Mouse (Mus musculus) c-Kit-negative CD71-positive TER-119-positive erythroid progenitor cells, embryonic 14.5 days (primary cell): Measurements from ENCODE around the gene 0610009B22Rik.

Experiments
- DNase-seq: peaks from one replicate; pipeline ENCODE4 v3.0.0-alpha.2; 2013; ENCODE audit warnings: low read depth, low spot score

The 0610009B22Rik gene

DNA sequence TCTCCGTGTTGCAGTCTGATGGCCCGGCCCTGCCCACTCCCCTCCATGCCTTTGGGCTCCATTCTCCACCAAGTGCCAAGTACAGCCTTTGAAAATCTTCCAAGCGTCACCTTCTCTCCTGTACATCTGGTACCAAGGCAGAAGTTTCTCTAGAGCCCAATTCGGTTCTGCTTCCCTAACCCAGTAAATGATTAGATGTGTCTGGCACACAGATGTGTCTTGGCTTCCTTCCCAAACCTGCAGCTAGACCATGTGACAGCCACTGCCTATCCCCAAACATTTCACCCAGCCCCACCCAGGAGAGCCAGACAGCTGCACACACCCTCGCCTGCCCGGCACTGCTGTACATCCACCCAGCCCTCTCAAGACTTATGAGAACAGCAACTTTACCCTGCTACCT is 30.0 kb downstream of the 0610009B22Rik start:
- no peak for DNase-seq

DNA sequence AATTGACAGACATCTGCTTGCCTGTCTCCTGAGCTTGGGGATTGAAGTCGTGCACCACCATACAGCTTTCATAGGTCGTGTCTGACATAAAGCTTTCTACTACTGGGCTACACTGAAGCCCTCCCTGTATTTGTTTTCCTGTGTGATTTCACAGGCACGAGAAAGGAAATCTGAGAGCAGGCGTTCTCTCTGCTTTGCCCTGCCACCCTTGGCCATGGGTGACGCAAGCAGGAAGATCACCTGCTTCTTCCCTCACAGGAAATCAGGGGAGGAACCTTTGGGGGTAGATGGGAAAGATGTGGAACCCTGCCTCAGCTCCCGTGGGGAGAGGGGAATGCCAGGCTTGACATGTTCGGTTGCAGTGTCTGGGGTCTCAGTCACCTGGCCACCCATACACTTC is 30.4 kb downstream of the 0610009B22Rik start:
- no peak for DNase-seq

DNA sequence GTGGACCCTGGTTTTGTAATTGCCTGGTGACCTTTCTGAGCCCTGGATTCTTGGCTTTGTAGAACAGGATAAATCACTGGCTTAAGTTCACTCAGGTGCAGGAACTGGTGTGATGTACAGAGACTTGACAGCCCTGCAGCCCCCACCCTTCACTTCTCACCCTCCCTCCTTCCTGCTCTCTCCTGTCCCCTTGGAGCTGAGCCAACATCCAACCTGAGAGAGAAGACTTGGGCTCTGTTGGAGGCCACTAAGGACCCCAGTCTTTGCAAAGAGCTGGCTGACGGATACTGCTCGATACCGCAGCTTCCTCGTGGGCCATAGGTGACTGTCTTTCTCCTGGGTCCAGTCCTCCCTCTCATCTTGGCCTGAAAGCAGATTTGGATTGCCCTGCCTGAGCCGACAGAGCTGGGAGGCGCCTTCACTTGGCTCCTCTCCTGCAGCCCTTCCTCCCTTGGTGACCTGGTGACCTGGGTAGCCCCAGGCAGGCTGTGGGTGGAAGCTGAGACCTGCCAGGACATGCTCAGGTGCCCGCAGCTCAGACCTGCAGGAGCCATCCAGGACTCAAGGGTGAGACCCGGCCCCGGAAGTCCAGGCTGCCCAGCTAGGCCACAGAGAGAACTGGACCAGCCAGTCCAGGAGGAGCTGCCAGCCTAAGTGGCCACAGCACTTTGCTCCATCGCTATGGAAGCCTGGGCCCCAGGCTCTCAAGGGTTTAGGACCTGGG is 31.7 kb downstream of the 0610009B22Rik start:
- DNase-seq, result no peak

DNA sequence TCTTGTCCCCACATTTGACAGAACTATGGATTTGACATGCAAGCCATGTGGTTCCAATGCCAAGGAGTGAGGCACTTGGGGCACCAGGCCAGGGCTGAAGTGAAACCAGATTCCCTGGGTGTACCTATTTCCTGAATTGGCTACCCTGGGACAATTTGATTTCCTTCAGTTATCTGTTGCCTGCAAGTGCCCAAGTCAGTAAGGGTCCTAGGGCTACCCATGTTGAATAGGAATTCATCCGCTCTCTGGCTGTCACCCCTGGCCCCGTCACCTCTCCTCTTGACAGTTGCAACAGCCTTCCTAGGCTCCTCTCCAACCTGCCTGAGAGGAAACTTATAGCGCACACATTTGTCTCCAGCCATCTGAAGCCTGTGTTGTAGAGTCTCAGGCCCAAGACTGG is 33.8 kb downstream of the 0610009B22Rik start:
- no peak for DNase-seq

DNA sequence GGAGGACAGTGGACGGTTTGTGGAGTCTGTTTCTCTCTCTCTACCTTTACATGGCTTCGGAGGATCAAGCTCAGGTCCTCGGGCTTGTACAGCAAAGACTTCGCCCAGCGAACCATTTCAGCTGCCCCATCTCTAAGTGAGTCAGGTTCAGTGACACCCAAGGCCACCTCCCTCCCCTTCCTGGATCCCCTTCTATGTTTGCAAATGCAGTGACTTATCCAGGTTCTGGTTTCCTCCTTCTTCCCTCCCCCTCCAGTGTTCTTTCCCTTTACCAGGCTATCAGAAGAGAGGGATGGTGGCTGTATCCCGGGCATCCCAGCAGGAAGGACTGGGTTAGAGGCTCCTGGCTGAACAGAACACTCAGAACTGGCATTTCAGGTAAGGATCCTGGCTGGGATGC is 34.9 kb downstream of the 0610009B22Rik start:
- no peak for DNase-seq

DNA sequence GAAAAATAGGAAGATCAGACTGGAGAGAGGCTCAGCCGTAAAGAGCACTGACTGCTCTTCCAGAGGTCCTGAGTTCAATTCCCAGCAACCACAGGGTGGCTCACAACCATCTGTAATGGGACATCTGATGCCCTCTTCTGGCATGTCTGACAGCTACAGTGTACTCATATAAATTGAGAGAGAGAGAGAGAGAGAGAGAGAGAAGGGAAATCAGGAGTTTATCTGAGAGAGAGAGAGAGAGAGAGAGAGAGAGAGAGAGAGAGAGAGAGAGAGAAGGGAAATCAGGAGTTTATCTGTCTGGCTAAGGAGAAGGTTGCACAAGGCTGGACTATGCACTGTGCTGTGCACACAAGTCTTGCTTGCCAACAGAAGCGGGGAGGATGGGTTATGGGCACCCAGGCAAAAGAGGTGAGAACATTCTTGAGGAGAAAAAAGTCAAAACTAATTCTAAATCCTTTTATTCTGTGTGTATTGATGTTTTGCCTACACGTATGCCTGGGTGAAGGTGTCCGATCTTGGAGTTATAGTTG is 35.7 kb downstream of the 0610009B22Rik start:
- DNase-seq, result no peak

DNA sequence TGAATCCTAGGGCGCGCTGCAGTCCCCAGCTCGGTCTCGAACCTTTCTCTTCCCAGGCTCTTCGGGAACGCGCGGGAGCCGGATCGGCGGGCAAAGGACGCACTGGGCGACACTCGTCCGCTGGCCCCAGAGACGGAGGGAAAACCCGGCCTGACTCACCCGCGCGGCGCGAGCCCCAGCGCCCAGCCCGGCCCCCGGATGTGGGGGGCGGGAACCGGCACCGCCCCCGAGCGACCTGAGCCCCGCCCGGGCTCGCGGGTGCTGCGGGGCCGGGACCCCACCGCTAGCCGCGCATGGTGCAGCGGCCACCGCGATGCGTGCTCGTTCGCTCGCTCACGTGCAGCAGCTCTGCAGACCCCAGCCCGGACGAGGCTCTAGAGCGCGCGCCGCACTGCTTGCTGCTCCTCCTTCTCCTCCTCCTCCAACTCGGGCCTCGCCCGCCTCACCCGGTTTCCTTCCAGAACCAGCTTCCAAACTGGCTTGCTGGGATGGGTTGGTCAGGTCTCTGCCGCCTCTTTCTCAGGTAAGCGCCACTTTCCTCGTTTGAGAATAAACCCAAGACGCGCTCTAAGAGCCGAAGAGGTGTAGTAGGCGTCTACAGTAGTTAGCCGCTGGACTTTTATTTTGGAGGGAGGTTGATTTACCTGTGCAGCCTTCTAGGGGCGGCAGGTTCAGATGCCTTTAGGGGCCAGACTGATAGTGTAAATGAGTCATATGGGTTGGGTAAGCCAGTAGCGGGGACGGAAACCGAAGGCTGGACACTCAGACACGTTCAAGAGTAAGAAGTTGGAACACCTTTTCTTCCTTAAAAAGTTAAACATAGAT is 37.8 kb downstream of the 0610009B22Rik start, which contains the start of the genes N4bp3 and D930048N14Rik:
TSS of gene N4bp3 (minus strand) at position 152 of the 825 bp plus-strand sequence.
TSS of gene D930048N14Rik (plus strand) at position 264 of the 825 bp plus-strand sequence.
- DNase-seq, result no peak

DNA sequence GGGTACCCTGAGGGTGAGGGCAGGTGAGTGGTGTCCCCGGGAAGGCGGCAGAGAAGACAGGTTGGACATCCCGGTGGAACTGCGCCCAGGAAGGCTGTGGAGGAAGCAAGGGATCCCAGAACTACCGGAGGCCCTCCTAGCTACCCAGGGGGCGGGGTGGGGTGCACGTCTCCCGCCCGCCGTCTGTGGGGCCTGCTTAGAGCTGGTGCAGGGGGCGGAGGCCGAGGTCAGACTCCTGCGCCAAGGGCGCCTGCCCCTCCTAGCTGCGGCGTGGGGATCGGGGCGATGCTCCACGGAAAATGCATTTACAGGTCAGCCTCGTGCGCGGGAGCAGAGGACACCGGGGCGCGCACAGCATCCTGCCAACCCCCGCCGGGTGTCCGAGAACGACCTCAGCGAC is 38.4 kb downstream of the 0610009B22Rik start:
- DNase-seq, result no peak

DNA sequence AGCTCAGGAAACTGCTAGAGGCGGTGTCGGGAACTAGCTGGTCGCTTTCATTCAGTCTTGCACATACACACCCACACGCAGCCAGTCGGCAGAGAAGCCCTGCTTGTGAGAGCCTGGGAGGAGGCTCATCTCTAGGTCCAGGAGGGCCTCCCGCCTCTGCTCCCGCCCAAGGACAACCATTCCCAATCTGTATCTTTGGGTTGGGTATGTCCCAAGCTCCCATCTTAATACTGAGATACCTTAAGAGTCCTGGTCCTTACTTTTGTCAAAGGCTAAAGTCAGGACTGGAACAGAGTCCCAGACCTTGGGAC is 38.8 kb downstream of the 0610009B22Rik start:
- no peak for DNase-seq

DNA sequence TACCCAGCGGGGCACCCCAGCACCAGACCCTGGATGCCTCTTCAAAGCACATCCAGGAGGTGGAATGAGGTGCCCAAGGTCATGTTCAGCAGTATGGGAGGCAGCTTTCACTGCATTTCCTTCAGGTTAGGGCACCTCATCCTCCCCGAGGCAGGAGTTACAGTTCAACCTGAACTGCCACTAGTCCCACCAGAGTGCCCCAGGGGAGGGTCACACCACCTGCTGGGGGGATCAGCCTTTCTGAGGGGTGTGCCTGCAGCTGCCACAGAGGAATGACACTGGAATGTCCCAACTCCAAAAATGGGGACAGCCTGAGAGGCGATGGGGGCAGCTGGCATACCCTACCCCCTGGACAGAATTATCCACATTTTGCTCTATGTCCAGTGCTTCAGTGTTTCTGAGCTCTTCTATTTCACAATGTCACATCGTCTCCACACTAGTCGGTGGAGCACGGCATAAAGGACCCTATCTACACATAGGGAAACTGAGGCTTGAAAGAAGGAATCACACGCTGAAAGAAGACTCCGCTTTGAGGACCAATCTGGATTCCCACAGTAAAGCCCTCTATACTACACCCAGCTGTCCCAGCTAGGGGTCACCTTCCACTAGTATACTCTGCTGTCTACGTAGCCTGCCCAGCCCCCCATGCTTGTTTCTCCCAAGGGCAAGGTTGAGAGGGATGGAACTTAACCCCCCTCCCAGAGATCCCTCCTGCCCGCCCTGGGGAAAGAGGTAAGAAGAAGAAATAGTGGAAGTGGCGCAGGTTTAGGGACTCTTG is 39.4 kb downstream of the 0610009B22Rik start:
- DNase-seq, result no peak

DNA sequence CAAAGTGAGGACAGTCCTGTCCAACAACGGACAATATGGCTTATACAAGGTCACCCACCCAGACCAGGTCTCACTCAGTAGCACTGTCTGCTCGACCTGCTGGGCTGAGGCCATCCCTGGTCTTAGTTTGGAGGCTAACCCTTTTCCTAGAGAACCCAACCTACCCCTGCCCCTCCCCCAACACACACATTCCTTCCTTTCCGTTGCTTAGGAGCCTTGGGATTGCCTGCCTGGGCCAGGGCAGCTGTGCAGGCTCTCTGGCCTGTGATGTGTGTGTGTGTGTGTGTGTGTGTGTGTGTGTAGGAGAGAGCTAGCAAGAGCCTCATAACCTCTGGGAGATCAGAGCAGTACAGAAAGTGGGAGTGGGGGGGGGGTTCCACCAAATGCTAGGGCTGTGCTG is 40.1 kb downstream of the 0610009B22Rik start:
- no peak for DNase-seq

DNA sequence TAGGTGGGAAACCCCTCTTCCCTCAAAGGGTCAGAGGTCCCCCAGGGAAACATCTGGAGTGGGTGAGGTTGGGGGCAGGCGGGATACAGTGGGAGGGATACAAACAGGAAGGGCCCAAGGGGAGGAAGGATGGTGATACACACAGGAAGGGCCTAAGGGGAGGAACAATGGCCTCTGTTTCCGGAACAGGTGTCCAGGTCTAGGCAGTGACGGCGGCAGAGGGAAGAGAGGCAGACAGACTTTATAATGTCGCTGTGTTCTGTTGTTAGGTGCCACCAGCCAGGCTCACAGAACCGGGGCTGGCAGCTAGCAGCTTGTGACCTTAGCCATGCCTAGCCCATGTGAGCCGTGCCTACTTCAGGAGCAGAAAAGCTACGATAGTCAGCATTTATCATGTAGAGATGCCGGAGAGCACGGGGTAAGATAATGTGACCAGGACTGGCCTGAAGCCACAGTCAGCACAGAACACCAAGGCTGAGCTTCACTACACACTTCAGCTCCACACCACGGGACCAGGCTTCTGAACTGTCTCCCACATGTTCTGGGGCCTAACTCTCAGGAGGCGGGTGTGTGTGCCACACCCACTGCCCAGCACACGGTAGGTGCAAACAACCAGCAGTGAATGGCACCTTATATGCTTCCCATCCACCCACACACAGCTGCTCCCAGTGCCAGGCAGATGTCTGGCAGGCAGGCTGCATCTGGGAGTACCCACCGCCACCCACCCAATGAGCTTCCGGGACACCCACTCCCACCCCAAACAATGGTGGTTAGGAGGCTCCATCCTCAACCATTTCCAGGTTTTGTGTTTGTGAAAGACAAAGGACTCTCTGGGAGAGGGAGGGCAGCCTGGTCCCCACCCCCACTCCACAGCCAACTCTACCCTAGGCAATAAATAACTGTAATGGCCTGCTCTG is 41.7 kb downstream of the 0610009B22Rik start:
- DNase-seq, result no peak

DNA sequence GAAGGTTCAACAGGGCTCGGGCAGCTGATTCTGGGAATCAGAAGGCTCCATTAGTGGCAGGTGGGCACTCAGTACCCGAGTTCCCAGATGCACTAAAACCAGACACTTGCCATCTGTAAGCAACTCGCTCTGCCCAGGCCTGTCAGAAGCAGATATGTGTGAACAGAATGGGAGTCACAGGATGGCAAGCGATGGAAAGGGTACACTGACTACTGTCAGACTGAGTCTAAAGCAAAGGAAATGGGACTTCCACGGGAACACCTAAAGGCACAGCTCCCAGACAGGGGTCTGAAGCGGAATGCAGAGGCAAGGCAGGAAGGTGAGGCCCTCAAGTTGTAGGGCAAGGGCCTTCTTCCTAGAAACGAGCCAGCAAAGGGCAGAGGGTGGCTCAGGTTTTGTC is 42.4 kb downstream of the 0610009B22Rik start:
- no peak for DNase-seq

DNA sequence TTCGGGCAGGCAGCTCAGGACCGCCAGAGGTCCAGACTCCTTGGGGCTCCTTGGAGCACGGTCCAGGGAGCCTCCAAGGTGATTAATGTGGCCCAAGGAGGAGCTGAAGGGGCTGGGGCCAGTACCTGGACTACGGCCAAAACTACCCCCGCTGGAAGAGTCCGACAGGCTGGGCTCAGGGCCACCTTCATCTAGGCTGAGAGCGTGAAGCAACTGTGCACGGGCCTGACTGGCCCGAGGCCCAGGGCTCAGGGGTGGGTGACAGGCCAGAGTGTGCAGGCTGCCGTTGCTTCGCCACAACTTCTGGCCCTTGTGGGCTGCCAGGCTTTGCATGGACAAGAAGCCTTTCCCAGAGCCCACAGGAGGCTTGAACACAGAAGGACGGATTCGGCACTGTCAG is 43.4 kb downstream of the 0610009B22Rik start:
- DNase-seq, result no peak

DNA sequence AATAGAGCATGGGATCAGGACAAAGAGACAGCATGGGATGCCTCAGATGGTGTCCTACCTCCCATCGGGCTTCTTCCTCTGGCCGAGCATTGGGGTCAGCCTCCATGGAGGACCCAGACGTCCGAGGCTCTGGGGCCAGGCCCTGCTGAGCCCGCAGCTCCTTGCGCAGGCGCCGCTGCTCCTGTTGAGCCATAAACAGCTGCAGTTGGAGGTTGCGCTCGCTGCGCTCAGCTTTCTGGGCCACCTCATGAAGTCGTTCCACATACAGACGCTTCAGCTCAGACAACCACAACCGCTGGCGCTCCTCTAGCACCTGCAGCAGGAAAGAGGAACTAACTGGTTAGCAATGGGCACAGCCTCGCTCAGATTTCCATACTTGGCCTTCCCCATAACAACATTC is 44.5 kb downstream of the 0610009B22Rik start:
- DNase-seq, result no peak

DNA sequence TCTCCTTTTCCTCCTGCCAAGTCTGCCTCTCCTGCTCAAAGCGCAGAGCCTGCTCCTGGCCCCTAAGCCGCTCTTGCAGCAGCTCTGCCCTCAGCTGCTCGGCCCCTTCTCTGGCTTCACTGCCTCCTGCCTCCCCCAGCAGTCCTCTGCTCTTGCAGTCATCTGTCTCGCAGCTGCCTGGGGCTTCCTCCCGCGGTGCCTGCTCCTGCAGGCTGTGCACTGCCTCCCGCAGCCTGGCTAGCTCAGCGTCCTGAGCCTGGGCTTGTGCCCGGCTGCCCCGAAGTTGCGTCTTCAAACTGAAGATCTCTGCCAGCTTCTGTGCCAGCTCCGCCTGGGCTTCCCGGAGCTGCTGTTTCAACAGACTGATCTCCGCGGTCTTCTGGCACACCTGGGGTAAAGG is 44.9 kb downstream of the 0610009B22Rik start:
- no peak for DNase-seq

DNA sequence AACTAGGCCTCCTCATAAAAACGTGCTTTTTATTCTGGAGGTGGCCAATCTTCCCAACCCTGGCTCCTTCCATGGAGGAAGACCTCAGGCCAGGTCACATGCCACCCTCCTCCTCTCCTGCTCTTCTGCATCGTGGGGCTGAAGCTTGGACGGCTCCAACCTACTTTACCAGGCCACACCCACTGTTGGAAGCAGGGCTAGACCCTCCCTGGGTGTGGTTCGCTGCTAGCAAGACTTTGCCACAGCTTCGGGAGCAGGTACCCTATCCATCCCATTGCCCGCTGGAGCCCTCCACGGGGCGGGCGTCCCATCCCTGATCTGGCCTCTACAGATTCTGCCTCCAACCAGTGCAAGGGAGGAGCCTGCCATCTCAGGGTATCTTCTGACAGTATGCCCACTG is 45.5 kb downstream of the 0610009B22Rik start:
- no peak for DNase-seq

DNA sequence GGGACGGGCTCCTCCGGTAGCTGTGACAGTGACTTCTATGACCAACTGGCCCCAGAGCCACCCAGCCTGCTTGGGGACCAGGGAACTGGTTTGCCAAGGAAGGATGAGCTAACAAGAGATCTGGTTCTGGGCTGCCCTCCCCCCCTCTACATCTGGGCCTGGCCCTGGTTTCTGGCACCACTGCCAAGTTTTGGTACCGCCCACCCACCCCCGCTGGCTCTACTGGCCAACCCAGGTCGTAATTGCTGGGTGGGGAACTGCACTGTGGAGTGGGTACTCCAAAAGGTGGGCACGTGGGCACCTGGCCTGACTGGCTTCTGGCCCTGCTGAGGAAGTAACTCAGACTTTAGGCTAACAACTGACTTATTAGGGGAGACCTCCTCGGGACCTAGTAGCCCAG is 47.9 kb downstream of the 0610009B22Rik start:
- no peak for DNase-seq

DNA sequence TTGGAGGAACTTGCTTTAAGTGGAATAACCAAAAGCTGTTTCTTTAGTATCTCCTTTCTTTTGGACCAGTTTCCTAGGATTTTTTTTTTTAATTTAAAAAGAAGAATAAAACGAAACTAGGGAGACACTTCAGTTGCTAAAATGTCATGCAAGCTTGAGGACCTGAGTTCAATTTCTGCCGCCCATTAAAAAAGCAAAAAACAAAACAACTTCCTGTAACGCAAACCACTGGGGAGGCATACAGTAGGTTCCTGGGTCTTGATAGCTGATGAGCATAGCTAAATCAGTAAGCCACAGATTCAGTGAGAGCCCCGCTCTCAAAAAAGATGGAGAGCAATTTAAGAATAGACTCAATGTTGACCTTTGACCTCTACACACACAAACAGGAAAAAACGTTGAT is 50.2 kb downstream of the 0610009B22Rik start:
- DNase-seq, result no peak

DNA sequence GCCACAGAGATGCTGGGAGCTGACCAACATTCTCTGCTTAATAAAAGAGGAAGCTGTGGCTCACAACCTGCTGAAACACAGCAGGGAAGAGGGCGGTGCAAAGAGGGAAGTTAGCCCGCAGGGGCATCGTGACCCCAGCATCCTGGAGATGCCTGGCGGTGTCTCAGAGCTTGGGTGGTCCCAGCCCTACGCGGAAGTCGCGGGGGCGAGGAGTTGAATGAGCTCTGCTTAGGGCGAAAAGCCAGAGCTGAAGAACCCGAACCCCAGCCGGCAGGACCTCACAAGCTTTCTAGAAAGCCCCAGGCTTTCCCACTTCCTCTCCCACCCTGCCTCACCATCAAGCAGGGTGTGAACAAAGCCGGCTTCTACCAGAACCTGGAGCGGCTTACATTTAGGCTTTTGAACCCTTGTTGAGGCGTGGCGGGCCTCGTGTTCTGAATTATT is 50.7 kb downstream of the 0610009B22Rik start:
- no peak for DNase-seq

DNA sequence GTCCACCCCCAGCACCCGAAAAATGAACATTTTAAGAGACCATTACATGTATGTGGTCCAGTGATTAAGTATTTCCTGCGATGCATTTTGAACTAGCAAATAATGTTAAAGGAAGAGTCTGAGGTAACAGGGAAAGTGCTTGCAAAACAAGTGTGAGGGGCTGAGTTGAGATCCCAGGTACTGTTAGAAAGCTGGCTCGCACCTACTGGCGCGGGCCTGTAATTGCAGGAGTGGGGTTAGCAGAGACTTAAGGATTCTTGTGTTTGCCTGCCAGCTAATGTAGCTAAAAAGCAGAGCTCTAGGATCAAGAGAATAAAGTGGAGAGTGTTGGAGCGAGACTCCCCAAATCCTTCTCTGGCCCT is 52.4 kb downstream of the 0610009B22Rik start:
- DNase-seq, result peak; percentile 62
